Mouse (Mus musculus): ENCODE results near the gene Fhit. TPM values are rescaled to one million over a fixed set of nuclear protein-coding genes. Genes with fewer than 3 reads are reported as not detected.

Gene Fhit
- polyA plus RNA-seq, 1 experiment = not detected

- no peak for TF ChIP-seq GATA1 (IDR thresholded peaks at IDR 0.05; ENCODE audit: low read length)
- TF ChIP-seq TAL1 (IDR thresholded peaks at IDR 0.05; ENCODE audit: low read length) = no peak
- no peaks in the 10 kb centered on the region for H3K9me3 ChIP-seq (ENCODE audit: control insufficient read depth, low read length)
- H3K36me3 ChIP-seq (ENCODE audit: control insufficient read depth) = no peaks in the 10 kb centered on the region
- no peaks in the 10 kb centered on the region for H3K27me3 ChIP-seq (ENCODE audit: control insufficient read depth)
- H3K4me1 ChIP-seq (ENCODE audit: control insufficient read depth) = peaks cover 23% of the 10 kb centered on the region
- H3K4me3 ChIP-seq (replicated peaks) = peak overlapping the region; percentile 57
These were observed 709.6 kb downstream of the Fhit start for GRCm38 (mm10) chr14:10452234-10452633.

- no peak overlapping the region for H3K4me3 ChIP-seq (replicated peaks)
- no peaks in the 10 kb centered on the region for H3K36me3 ChIP-seq (ENCODE audit: control insufficient read depth)
- TF ChIP-seq GATA1 (IDR thresholded peaks at IDR 0.05; ENCODE audit: low read length) (no peak), TAL1 (IDR thresholded peaks at IDR 0.05; ENCODE audit: low read length) (no peak)
- no peaks in the 10 kb centered on the region for H3K4me1 ChIP-seq (ENCODE audit: control insufficient read depth)
- no peaks in the 10 kb centered on the region for H3K27me3 ChIP-seq (ENCODE audit: control insufficient read depth)
- H3K9me3 ChIP-seq (ENCODE audit: control insufficient read depth, low read length) = no peaks in the 10 kb centered on the region
These were observed 716.5 kb downstream of the Fhit start for GRCm38 (mm10) chr14:10445360-10445759.

DNA sequence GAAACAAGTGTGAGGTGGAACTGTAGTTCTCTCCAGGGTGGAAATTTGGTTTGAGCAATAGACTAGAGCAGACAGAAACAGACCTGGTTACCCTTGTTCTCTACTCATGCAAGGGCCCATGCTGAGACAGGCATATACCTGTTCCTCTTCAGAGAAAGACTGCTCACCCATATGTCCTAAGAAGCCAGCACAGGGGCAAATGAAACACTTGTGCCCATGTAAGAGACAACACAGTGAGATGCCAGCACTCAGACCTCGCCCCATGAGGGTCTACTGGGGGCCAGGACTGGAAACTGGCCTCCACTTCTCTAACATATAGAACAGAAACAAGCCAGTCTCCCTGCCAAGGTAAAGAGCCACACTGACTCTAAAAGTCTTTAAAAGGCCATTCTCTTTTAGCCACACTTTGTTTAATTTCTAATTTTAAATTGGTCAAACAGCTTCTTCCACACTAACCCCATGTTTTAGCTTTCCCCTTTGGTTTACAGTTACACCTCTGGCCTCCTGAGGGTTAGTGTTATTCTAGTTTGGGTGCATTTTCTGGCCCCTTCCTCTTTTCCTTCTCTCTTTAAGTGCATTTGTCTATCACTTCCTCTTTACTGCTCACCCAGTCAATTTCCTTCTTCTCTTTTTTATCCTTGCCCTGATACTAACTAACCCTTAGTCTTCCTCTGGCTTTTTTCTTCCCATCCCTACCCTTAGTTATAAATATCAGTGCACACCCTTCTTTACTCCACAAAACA lies 722.7 kb downstream of the Fhit start:
- Histone ChIP-seq H3K4me3 (replicated peaks) (no peak overlapping the region), H3K9me3 (ENCODE audit: control insufficient read depth, low read length) (no peaks in the 10 kb centered on the region), H3K36me3 (ENCODE audit: control insufficient read depth) (no peaks in the 10 kb centered on the region), H3K4me1 (ENCODE audit: control insufficient read depth) (no peaks in the 10 kb centered on the region), H3K27me3 (ENCODE audit: control insufficient read depth) (no peaks in the 10 kb centered on the region)
- no peak for TF ChIP-seq GATA1 (IDR thresholded peaks at IDR 0.05; ENCODE audit: low read length)
- no peak for TF ChIP-seq TAL1 (IDR thresholded peaks at IDR 0.05; ENCODE audit: low read length)

DNA sequence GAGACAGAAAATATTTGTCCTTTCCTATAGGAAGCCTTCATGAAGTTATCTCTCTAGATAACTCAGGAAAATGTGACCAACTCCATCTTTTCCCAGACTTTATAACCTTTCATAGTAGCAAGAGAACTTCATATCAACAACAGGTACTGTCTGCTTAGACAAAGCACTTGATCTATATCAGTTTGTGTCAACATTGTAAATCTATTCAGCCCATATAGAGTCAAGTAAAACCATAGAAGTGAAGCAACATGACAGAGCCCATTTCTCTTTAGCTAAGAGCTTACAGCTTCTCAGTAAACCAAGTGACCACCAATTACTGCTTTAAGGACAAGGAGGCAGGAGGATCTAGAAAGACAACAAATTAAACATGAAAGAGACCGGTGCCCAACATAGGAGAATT lies 725.6 kb downstream of the Fhit start:
- Histone ChIP-seq H3K27me3 (ENCODE audit: control insufficient read depth) (no peaks in the 10 kb centered on the region), H3K4me1 (ENCODE audit: control insufficient read depth) (no peaks in the 10 kb centered on the region), H3K36me3 (ENCODE audit: control insufficient read depth) (no peaks in the 10 kb centered on the region), H3K4me3 (replicated peaks) (no peak overlapping the region), H3K9me3 (ENCODE audit: control insufficient read depth, low read length) (no peaks in the 10 kb centered on the region)
- TF ChIP-seq TAL1 (IDR thresholded peaks at IDR 0.05; ENCODE audit: low read length) (no peak), GATA1 (IDR thresholded peaks at IDR 0.05; ENCODE audit: low read length) (no peak)

GRCm38 (mm10) chr14:10432502-10432901 lies 729.3 kb downstream of the Fhit start:
- Histone ChIP-seq H3K36me3 (ENCODE audit: control insufficient read depth) (no peaks in the 10 kb centered on the region), H3K4me1 (ENCODE audit: control insufficient read depth) (no peaks in the 10 kb centered on the region), H3K9me3 (ENCODE audit: control insufficient read depth, low read length) (no peaks in the 10 kb centered on the region), H3K27me3 (ENCODE audit: control insufficient read depth) (no peaks in the 10 kb centered on the region), H3K4me3 (replicated peaks) (no peak overlapping the region)
- TF ChIP-seq GATA1 (IDR thresholded peaks at IDR 0.05; ENCODE audit: low read length) (no peak), TAL1 (IDR thresholded peaks at IDR 0.05; ENCODE audit: low read length) (no peak)

DNA sequence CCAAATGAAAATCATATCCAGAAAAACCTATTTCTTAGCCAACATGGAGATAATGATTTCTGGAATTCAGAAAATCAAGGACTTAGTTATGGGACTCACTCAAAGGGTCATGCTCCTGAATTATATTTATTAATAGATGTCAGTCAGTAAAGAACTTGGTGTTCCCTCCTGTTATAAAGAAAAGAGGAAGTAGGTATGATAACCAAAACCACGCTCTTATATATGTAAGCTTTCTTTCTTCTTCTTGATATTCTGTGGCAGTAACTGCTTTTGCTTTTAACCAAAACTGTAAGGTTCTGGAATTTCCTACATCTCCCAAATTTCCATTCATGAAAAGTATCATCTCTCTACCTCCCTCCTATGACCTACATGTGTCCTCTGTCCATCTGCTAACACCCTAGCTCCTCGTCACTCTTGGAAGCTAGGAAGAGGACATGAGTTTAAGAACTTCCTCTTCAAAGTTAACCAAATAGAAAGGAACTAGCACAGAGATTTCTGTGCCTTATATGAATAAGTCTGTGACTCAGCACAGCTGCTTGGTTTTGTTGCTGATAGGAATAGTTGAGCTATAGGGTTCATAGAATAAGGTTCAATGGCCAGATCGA lies 731.3 kb downstream of the Fhit start:
- TF ChIP-seq GATA1 (IDR thresholded peaks at IDR 0.05; ENCODE audit: low read length) (no peak), TAL1 (IDR thresholded peaks at IDR 0.05; ENCODE audit: low read length) (no peak)
- no peaks in the 10 kb centered on the region for H3K9me3 ChIP-seq (ENCODE audit: control insufficient read depth, low read length)
- no peaks in the 10 kb centered on the region for H3K36me3 ChIP-seq (ENCODE audit: control insufficient read depth)
- H3K27me3 ChIP-seq (ENCODE audit: control insufficient read depth) = no peaks in the 10 kb centered on the region
- no peak overlapping the region for H3K4me3 ChIP-seq (replicated peaks)
- no peaks in the 10 kb centered on the region for H3K4me1 ChIP-seq (ENCODE audit: control insufficient read depth)

DNA sequence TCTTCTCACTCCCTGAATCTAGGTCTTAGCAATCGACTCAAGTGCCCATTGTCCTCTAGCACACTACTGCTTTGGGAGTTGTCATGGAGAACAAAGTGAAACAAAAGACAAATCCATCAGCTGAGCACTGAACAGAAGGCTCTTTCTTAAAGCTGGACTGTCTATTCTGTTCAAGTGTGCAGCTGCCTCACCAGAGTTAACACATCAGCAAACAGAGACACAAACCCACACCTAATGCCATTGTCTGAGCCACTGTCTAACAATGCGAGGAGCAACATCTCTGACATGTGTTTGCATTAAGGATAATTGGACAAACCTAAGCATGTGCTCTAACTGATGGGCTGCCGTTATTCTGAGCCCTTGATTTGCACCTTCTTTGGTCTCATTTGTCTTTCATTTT lies 738.3 kb downstream of the Fhit start:
- no peaks in the 10 kb centered on the region for H3K27me3 ChIP-seq (ENCODE audit: control insufficient read depth)
- H3K4me1 ChIP-seq (ENCODE audit: control insufficient read depth) = no peaks in the 10 kb centered on the region
- H3K9me3 ChIP-seq (ENCODE audit: control insufficient read depth, low read length) = no peaks in the 10 kb centered on the region
- no peaks in the 10 kb centered on the region for H3K36me3 ChIP-seq (ENCODE audit: control insufficient read depth)
- H3K4me3 ChIP-seq (replicated peaks) = no peak overlapping the region
- TF ChIP-seq GATA1 (IDR thresholded peaks at IDR 0.05; ENCODE audit: low read length) = no peak

DNA sequence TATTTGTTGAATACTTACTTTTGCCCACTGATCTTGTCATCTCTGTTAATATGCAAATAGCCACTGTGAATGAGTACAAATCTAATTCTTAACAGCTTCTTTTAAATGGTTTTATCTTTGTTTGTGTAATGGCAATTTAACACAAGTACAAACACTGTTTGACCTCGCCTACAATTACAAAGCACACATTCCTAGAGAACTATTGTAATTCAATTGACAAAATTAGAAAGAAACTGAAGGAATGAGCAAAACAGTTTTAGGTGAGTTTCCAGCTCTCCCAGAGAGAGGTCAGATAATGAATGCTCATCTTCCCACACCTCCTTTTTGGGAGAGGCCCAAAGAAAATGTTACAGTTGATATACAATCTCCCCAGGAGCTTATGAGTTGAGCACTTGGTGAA lies 739.6 kb downstream of the Fhit start:
- Histone ChIP-seq H3K27me3 (ENCODE audit: control insufficient read depth) (no peaks in the 10 kb centered on the region), H3K36me3 (ENCODE audit: control insufficient read depth) (no peaks in the 10 kb centered on the region), H3K4me1 (ENCODE audit: control insufficient read depth) (no peaks in the 10 kb centered on the region), H3K4me3 (replicated peaks) (no peak overlapping the region), H3K9me3 (ENCODE audit: control insufficient read depth, low read length) (no peaks in the 10 kb centered on the region)
- TF ChIP-seq TAL1 (IDR thresholded peaks at IDR 0.05; ENCODE audit: low read length) (no peak), GATA1 (IDR thresholded peaks at IDR 0.05; ENCODE audit: low read length) (no peak)

- no peak for TF ChIP-seq TAL1 (IDR thresholded peaks at IDR 0.05; ENCODE audit: low read length)
- TF ChIP-seq GATA1 (IDR thresholded peaks at IDR 0.05; ENCODE audit: low read length) = no peak
- H3K9me3 ChIP-seq (ENCODE audit: control insufficient read depth, low read length) = no peaks in the 10 kb centered on the region
- H3K4me1 ChIP-seq (ENCODE audit: control insufficient read depth) = no peaks in the 10 kb centered on the region
- H3K27me3 ChIP-seq (ENCODE audit: control insufficient read depth) = no peaks in the 10 kb centered on the region
- no peaks in the 10 kb centered on the region for H3K36me3 ChIP-seq (ENCODE audit: control insufficient read depth)
- no peak overlapping the region for H3K4me3 ChIP-seq (replicated peaks)
These were observed 746.8 kb downstream of the Fhit start for GRCm38 (mm10) chr14:10415068-10415467.

Measured in erythroblast, embryonic 14.5 days (primary cell).